Comparison of ENCODE assay signal across 9 mouse cellular contexts in genomic region chr10:12549261-12549660, GRCm38 (mm10).
A peak's percentile ranks its signal among the peaks of the same experiment; 100 is the strongest.
DNase-seq lines count a peak whose midpoint lies in the region; ATAC-seq and TF ChIP-seq lines count a peak whose summit lies in the region.
"Had no signal": no experiment of that assay in that cellular context is flagged by ENCODE, and none has a peak within 500 bp of the region (broad histone marks: within the 10 kb centered on the region; RNA-seq: fewer than 3 reads in every experiment).

No protein-coding gene starts in this region.

- TF ChIP-seq CTCF in hindbrain, postnatal 0 days (IDR thresholded peaks at IDR 0.05; ENCODE audit: low read depth): no peak

- peaks cover 9% of the 10 kb centered on the region for H3K4me1 ChIP-seq in hindbrain, postnatal 0 days (ENCODE audit: insufficient read depth, low read length)
- peaks cover 8% of the 10 kb centered on the region for H3K4me1 ChIP-seq in hindbrain, embryonic 11.5 days (replicated peaks; ENCODE audit: control insufficient read depth, insufficient read depth, low read length)
- peaks cover 33% of the 10 kb centered on the region for H3K4me1 ChIP-seq in midbrain, embryonic 12.5 days
- peaks cover 14% of the 10 kb centered on the region for H3K4me1 ChIP-seq in midbrain, embryonic 16.5 days (ENCODE audit: control insufficient read depth, insufficient read depth, low read length)
- peaks cover 16% of the 10 kb centered on the region for H3K4me1 ChIP-seq in forebrain, embryonic 14.5 days (ENCODE audit: control insufficient read depth, insufficient read depth, low read length)

- H3K36me3 ChIP-seq in hindbrain, postnatal 0 days (ENCODE audit: insufficient read depth, low read length): no peaks in the 10 kb centered on the region
- no peaks in the 10 kb centered on the region for H3K36me3 ChIP-seq in hindbrain, embryonic 11.5 days (ENCODE audit: control insufficient read depth, insufficient read depth, low read length)
- no peaks in the 10 kb centered on the region for H3K36me3 ChIP-seq in midbrain, embryonic 12.5 days
- H3K36me3 ChIP-seq in midbrain, embryonic 16.5 days (ENCODE audit: control insufficient read depth, insufficient read depth, low read length): no peaks in the 10 kb centered on the region
- H3K36me3 ChIP-seq in forebrain, embryonic 14.5 days (ENCODE audit: control insufficient read depth, insufficient read depth, low read length): no peaks in the 10 kb centered on the region

- H3K9me3 ChIP-seq in hindbrain, postnatal 0 days (ENCODE audit: low read length): no peaks in the 10 kb centered on the region
- no peaks in the 10 kb centered on the region for H3K9me3 ChIP-seq in hindbrain, embryonic 11.5 days (ENCODE audit: control insufficient read depth, low read length)
- no peaks in the 10 kb centered on the region for H3K9me3 ChIP-seq in midbrain, embryonic 12.5 days
- no peaks in the 10 kb centered on the region for H3K9me3 ChIP-seq in midbrain, embryonic 16.5 days (replicated peaks; ENCODE audit: control insufficient read depth, low read length, poor library complexity, severe bottlenecking)
- no peaks in the 10 kb centered on the region for H3K9me3 ChIP-seq in forebrain, embryonic 14.5 days (replicated peaks; ENCODE audit: control insufficient read depth, low read length)
- H3K9me3 ChIP-seq: G1E had no signal

- H3K9ac ChIP-seq in hindbrain, postnatal 0 days (replicated peaks; ENCODE audit: low read length): no peak overlapping the region
- H3K9ac ChIP-seq in hindbrain, embryonic 11.5 days (ENCODE audit: low read depth, low read length): no peak overlapping the region
- H3K9ac ChIP-seq in midbrain, embryonic 12.5 days (replicated peaks): no peak overlapping the region
- H3K9ac ChIP-seq in midbrain, embryonic 16.5 days (ENCODE audit: low read depth, low read length): no peak overlapping the region
- H3K9ac ChIP-seq in forebrain, embryonic 14.5 days (ENCODE audit: low read length): no peak overlapping the region

- no peak overlapping the region for H3K27ac ChIP-seq in hindbrain, postnatal 0 days
- no peak overlapping the region for H3K27ac ChIP-seq in hindbrain, embryonic 11.5 days (ENCODE audit: low read depth, low read length)
- H3K27ac ChIP-seq in midbrain, embryonic 12.5 days (replicated peaks): no peak overlapping the region
- no peak overlapping the region for H3K27ac ChIP-seq in midbrain, embryonic 16.5 days (ENCODE audit: low read length)
- H3K27ac ChIP-seq in forebrain, embryonic 14.5 days (ENCODE audit: low read depth, low read length): no peak overlapping the region

- peak overlapping the region; percentile 53; the same call in 1 of the 2 replicates for H3K4me2 ChIP-seq in hindbrain, postnatal 0 days (ENCODE audit: low read depth, low read length)
- H3K4me2 ChIP-seq in hindbrain, embryonic 11.5 days (replicated peaks; ENCODE audit: low read depth, low read length): no peak overlapping the region
- H3K4me2 ChIP-seq in midbrain, embryonic 12.5 days (replicated peaks): peak overlapping the region; percentile 60; the same call in 1 of the 2 replicates
- no peak overlapping the region for H3K4me2 ChIP-seq in midbrain, embryonic 16.5 days (ENCODE audit: low read length)
- H3K4me2 ChIP-seq in forebrain, embryonic 14.5 days (ENCODE audit: low read length): peak overlapping the region; percentile 50; the same call in 1 of the 2 replicates

- no peaks in the 10 kb centered on the region for H3K27me3 ChIP-seq in hindbrain, postnatal 0 days (ENCODE audit: insufficient read depth, low read length)
- H3K27me3 ChIP-seq in hindbrain, embryonic 11.5 days (ENCODE audit: control insufficient read depth, insufficient read depth, low read length): no peaks in the 10 kb centered on the region
- peaks cover 5% of the 10 kb centered on the region; the same call in 1 of the 2 replicates for H3K27me3 ChIP-seq in midbrain, embryonic 12.5 days
- peaks cover 3% of the 10 kb centered on the region; the same call in 1 of the 2 replicates for H3K27me3 ChIP-seq in midbrain, embryonic 16.5 days (ENCODE audit: control insufficient read depth, insufficient read depth, low read depth, low read length)
- H3K27me3 ChIP-seq in forebrain, embryonic 14.5 days (replicated peaks; ENCODE audit: control insufficient read depth, insufficient read depth, low read length): no peaks in the 10 kb centered on the region; the same call in 1 of the 2 replicates

- no peak overlapping the region for H3K4me3 ChIP-seq in hindbrain, postnatal 0 days (ENCODE audit: low read length)
- no peak overlapping the region for H3K4me3 ChIP-seq in hindbrain, embryonic 11.5 days (ENCODE audit: low read depth, low read length)
- H3K4me3 ChIP-seq in midbrain, embryonic 12.5 days: no peak overlapping the region
- no peak overlapping the region for H3K4me3 ChIP-seq in midbrain, embryonic 16.5 days (ENCODE audit: low read depth, low read length)
- no peak overlapping the region for H3K4me3 ChIP-seq in forebrain, embryonic 14.5 days (ENCODE audit: low read depth, low read length)

- ATAC-seq in hindbrain, postnatal 0 days: no peak
- no peak for ATAC-seq in hindbrain, embryonic 11.5 days (ENCODE audit: low FRiP score)
- no peak for ATAC-seq in midbrain, embryonic 12.5 days (ENCODE audit: low FRiP score, low read depth)
- ATAC-seq in midbrain, embryonic 16.5 days: no peak
- no peak for ATAC-seq in forebrain, embryonic 14.5 days

- WGBS in hindbrain, postnatal 0 days: 16% methylated on average over 5 of the region's 5 CpGs
- WGBS in hindbrain, embryonic 11.5 days: 13% methylated on average over 5 of the region's 5 CpGs
- 20% methylated on average over 5 of the region's 5 CpGs for WGBS in midbrain, embryonic 12.5 days
- 19% methylated on average over 5 of the region's 5 CpGs for WGBS in midbrain, embryonic 16.5 days
- WGBS in forebrain, embryonic 14.5 days: 15% methylated on average over 5 of the region's 5 CpGs

- no peak for DNase-seq in hindbrain, postnatal 0 days (ENCODE audit: low spot score)
- DNase-seq in hindbrain, embryonic 11.5 days (ENCODE audit: low spot score): no peak
- no peak for DNase-seq in forebrain, embryonic 14.5 days (ENCODE audit: low spot score)
- DNase-seq in frontal cortex, postnatal 14 days (ENCODE audit: low spot score in 2 of 2): no peak
- DNase-seq in embryo, embryonic 9.5 days (ENCODE audit: extremely low spot score): no peak
- DNase-seq: gastrocnemius, postnatal 25 days had no signal

Comparison
In these comparisons a context has a peak if more than half of its experiments do, and no peak if none do; other contexts are left out.
1. H3K4me2 ChIP-seq: peak in hindbrain, postnatal 0 days (single experiment), midbrain, embryonic 12.5 days (single experiment) and forebrain, embryonic 14.5 days (single experiment); none in hindbrain, embryonic 11.5 days (single experiment) and midbrain, embryonic 16.5 days (single experiment).